Mouse (Mus musculus): ENCODE measurements around the gene Larp6. TPM values are rescaled to one million over a fixed set of nuclear protein-coding genes. Genes with fewer than 3 reads are reported as not detected.

The Larp6 gene
- polyA plus RNA-seq, 1 experiment from 2014 or later, result 1.3 TPM

Other genes with a start within 250 kb of the Larp6 start
- 6.4 and 7.3 TPM in 2 replicates for gene Thsd4, start 190.9 kb upstream of the Larp6 start, polyA plus RNA-seq (2015; fragmentation: Nextera tagmentation; extraction: Ambion mirVana)
- 16.3 and 16.5 TPM in 2 replicates for gene Lrrc49, start 24.8 kb upstream of the Larp6 start, polyA plus RNA-seq (2015; fragmentation: Nextera tagmentation; extraction: Ambion mirVana)
- gene Uaca, start 81.6 kb downstream of the Larp6 start, polyA plus RNA-seq (2015; fragmentation: Nextera tagmentation; extraction: Ambion mirVana), result 30.9 and 33.3 TPM in 2 replicates